Mouse (Mus musculus) CD4-positive naive resting alpha-beta T cell, adult 76 days (primary cell): Measurements from ENCODE around the gene Selenov. TPM values are rescaled to one million over a fixed set of nuclear protein-coding genes. Genes with fewer than 3 reads are reported as not detected.

ENCODE experiments used
- total RNA-seq: library from RNA; stranded (reverse); gene quantifications from one replicate; pipeline ENCODE4 v1.2.4, GENCODE M21; 2023

The Selenov gene
- total RNA-seq = not detected

DNA sequence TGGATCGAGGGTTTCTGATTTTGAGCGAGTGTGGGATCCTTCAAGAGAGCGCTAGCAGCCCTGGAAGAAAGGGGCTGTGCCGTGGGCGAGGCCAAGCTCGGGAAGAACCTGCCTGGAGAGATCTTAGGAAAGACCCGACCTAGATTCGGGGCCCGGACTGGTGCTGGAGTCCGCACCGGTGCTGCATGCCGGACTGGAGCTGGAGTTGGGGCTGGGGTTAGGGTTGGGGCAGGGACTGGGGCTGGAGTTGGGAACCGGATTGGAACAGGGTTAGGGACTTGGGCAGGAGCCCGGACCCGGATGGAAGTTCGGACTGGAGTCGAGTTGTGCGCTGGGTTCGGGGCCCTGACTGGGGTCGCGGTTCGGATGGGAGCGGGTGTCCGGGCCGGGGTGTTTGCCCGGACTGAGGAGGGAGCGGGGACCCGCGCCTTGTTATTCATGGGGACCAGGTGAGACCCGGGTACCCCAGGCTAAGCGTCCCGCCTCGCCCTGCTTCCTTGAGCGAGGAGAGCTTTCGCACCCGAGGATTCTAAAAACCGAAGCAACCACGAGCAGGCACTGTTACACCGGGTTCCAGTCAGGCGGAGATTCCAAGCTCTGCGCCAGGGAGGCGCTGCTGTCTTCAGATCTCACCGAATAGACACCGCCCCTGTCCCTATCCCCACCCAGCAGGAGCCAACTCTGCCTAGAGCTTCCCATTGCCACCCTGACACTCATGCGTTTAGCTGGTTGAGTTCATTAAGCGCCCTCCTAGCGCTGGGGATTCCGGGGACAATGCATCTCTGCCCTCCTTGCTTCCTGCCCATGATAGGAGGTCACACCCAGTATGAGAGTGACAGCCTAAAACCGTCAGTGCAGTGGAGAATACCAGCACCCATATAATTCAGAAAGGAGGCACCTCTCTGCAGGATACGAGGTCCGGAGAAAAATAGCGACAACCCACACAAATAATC is at the start of gene Selenov:
Selenov (minus strand) TSS at position 549 of the 953 bp plus-strand sequence.

GRCm38 (mm10) chr7:28338108-28338998 is 47.4 kb upstream of the Selenov start, which contains the start of gene Supt5:
Supt5 (minus strand) TSS chr7:28338746.

GRCm38 (mm10) chr7:28311926-28312543 is 21.0 kb upstream of the Selenov start, which contains the start of gene Timm50:
Timm50 (minus strand) TSS chr7:28312072.

DNA sequence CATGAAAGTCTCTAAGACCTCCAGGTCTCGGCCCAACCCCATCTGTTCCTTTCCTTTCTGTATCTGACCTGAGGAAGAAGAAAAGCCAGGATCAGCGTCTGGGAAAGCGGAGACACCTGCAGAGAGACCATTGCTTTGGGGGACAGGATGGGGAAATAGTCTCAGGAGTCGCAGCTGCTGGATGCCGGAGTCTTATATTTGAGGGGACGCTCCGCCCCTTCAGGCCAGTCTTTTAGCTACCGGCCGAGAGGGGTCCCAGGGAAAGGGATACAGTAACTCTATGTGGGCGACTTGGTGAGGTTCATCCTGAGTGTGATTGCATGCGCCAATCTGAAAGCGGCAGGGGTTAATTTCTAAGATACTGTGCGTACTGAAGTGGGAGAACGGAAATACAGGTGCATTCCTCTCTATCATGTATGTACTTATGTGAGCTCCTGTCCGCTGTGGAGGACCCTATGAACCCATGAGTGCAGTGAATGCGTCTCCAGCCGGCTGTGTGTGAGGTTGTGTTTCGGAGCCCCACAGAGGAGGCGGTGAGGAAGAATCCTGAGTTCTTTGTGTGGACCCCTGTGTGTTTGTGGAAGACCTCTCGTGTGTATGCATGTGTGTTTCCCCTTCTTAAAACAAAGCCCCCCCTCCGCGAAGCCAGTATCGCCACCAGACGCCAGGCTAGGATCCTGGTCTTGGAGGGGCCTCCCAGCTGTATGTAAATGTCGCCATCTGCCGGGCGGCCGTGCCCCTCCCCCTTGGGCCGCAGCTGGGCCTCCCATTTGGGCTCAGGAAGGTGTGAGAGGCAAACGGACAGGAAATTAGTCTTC is 10.8 kb upstream of the Selenov start, which contains the start of gene Dll3:
Dll3 (minus strand) TSS at position 623 of the 818 bp plus-strand sequence.

GRCm38 (mm10) chr7:28277615-28278278 is 13.2 kb downstream of the Selenov start, which contains the start of gene Eid2b:
Eid2b (plus strand) TSS chr7:28277739.

DNA sequence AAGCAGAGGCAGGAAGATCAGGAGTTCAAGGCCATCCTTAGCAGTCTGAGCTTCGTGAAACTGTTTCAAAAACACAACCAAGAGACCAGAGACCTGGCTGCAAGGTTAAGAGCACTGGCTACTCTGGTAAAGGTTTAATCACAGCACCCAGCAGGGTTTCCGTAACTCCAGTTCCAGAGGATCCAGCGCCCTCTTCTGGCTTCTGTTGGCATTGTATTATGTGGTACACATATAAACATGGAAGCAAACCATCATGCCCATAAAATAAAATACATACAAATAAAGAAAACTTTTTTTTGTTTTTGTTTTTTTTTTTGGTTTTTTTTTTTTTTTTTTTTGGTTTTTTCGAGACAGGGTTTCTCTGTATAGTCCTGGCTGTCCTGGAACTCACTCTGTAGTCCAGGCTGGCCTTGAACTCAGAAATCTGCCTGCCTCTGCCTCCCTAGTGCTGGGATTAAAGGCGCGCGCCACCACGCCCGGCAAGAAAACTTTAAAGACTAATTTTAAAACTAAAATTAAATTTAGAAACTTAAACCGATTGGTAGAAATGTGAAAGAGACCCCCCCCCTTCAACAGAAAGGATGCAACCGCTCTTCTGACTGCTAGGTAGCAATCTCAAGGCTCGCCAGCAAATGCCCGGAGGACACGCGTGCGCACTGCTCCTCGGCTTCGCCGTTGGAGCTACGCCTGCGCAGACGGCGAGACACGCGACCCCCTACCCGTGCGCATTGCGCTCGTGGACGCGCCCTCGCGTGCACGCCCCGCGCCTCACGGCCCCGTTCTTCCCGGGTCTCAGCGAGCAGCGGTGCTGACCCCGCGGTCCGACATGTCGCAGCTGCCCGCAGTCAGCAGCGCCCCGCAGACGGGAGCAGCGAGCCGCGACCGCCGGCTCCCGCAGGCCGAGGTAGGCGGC is 23.6 kb downstream of the Selenov start, which contains the start of gene Eid2:
Eid2 (plus strand) TSS at position 753 of the 913 bp plus-strand sequence.

Other genes with a start within 250 kb of the Selenov start
- 106 TPM for gene Psmc4, start 241.1 kb downstream of the Selenov start, total RNA-seq
- not detected for gene Fcgbp, start 219.9 kb downstream of the Selenov start, total RNA-seq
- not detected for gene 9530053A07Rik, start 161.7 kb downstream of the Selenov start, total RNA-seq
- gene Fbl, start 121.5 kb downstream of the Selenov start, total RNA-seq = 181 TPM
- 13.0 TPM for gene Dyrk1b, start 111.7 kb downstream of the Selenov start, total RNA-seq
- gene Eid2, start 23.3 kb downstream of the Selenov start, total RNA-seq = 7.1 TPM
- 3.8 TPM for gene Eid2b, start 13.4 kb downstream of the Selenov start, total RNA-seq
- gene Dll3, start 11.1 kb upstream of the Selenov start, total RNA-seq = not detected
- gene Timm50, start 20.9 kb upstream of the Selenov start, total RNA-seq = 30.4 TPM
- 171 TPM for gene Supt5, start 47.6 kb upstream of the Selenov start, total RNA-seq
- 4,922 TPM for gene Rps16, start 59.5 kb upstream of the Selenov start, total RNA-seq
- 159 TPM for gene Plekhg2, start 81.4 kb upstream of the Selenov start, total RNA-seq
- gene Zfp36, start 89.1 kb upstream of the Selenov start, total RNA-seq = 225 TPM
- 22.9 TPM for gene Med29, start 101.5 kb upstream of the Selenov start, total RNA-seq
- 150 TPM for gene Paf1, start 101.8 kb upstream of the Selenov start, total RNA-seq
- 274 TPM for gene Gmfg, start 146.3 kb upstream of the Selenov start, total RNA-seq
- gene Lrfn1, start 160.8 kb upstream of the Selenov start, total RNA-seq = 1.8 TPM
- not detected for gene Ifnl2, start 219.3 kb upstream of the Selenov start, total RNA-seq
- gene Ifnl3, start 231.7 kb upstream of the Selenov start, total RNA-seq = not detected
- gene Sycn, start 249.7 kb upstream of the Selenov start, total RNA-seq = not detected